Mouse (Mus musculus) left cerebral cortex, adult 2 months (tissue): Measurements from ENCODE around the gene Cdk6. TPM values are rescaled to one million over a fixed set of nuclear protein-coding genes. Genes with fewer than 3 reads are reported as not detected.

Experiments
- DNase-seq, 2 experiments: peaks; one replicate each; pipeline ENCODE4 v3.0.0; 2021 to 2022; ENCODE audit warnings: low spot score in 2 of 2, mixed read lengths in 1 of 2; ENCODE audit errors: extremely low spot score in 1 of 2
- H3K27ac ChIP-seq: fragments of 200-600 bp; 2 replicates; pipeline ENCODE4 v1.8.1; 2022
- H3K4me3 ChIP-seq: fragments of 200-600 bp; 2 replicates; pipeline ENCODE4 v1.8.1; 2022
- CTCF ChIP-seq: fragments of 200-600 bp; IDR thresholded peaks from 2 replicates; pipeline ENCODE4 v1.8.1; 2022; ENCODE audit warnings: antibody characterized with exemption, mild to moderate bottlenecking, moderate library complexity
- intact Hi-C: fragments of 180-260 bp; cut with DNase I; formaldehyde crosslinking; loops from one replicate; pipeline ENCODE4 v1.15.1; 2025
- total RNA-seq, 2 experiments: library from RNA; stranded (reverse); gene quantifications; 2 replicates each; pipeline ENCODE4 v1.2.3; 2021

Gene Cdk6
- total RNA-seq, 2 experiments from 2014 or later: 4.2 to 6.8 TPM

DNA sequence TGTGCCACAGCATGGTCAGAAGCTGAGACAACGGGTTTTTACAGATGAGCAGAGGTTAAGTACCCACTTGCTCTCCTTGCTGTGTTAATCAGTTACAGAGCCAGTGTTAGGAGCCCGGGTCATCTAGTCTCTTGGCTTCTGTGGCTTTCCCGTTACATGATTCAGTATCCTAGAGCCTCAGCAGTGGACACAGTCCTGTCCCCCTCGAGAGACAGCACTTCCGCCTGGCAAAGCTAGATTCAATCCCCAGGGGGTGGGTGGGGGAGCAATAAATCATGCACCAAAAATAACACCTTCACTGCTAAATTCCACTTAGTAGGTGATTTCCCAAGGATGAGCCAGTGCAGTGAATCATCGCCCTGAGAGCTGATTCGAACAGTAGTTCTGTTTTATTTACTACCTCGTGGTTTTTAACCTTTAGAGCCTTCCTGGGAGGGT, 160.3 kb downstream of the Cdk6 start:
- Histone ChIP-seq H3K27ac (no peak overlapping the region), H3K4me3 (no peak overlapping the region)
- intact Hi-C loops: no loop called here
- DNase-seq: no peak
- no peak for TF ChIP-seq CTCF

DNA sequence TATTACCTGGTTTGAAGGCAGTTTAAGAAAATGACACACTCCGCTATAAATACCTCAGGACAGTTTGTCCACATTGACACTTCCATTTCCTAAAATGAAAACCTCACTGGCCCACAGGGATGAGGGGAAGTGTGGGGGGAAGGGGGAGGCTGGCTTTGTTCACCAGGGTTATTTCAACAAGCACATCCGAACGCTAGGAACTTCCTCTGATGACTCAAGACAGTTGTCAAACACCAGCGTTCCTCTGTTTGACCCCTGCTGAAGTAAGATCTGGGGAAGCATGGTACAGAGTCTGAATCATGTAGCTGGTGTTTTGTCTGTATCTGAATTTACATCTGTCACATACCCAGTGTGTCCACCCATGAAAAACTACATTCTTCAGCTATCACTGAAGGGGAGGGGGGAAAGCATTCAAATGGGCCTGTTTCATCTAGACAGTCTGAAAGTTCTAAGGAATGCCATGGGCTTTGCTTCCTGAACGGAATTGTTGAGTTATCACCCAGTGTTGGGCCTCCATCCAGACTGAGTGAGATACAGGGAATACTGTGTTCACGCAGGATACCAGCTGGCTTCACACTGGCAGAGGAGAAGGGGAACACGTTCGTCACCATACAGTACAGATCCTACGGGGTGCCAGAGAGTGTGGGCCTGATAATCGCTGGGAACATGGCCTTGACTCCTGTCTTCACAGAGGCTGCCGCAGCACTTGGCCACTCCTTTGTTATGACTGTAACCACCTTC, 161.5 kb downstream of the Cdk6 start:
- TF ChIP-seq CTCF: no peak
- intact Hi-C loops: no loop called here
- H3K27ac ChIP-seq: no peak overlapping the region
- H3K4me3 ChIP-seq: no peak overlapping the region
- no peak for DNase-seq

DNA sequence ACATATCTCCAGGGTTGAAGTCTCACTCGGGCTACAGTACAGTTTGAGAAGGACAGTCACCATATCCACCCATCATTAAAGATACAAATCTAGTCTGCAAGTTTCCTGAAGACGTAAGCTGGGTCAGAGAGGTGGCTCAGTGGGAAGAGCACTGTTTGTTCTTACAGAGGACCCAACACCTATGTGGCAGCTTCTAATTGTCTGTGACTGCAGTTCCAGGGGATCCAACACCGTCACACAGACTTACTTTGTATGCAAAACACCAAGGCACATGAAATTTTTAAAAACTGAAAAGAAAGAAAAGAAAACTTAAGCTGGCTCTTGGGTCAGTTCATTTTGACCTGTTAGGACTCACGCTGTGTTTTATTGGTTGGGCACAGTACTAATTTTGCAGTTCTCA, 162.1 kb downstream of the Cdk6 start:
- DNase-seq: no peak
- Histone ChIP-seq H3K4me3 (no peak overlapping the region), H3K27ac (no peak overlapping the region)
- intact Hi-C loops: no loop called here
- no peak for TF ChIP-seq CTCF

DNA sequence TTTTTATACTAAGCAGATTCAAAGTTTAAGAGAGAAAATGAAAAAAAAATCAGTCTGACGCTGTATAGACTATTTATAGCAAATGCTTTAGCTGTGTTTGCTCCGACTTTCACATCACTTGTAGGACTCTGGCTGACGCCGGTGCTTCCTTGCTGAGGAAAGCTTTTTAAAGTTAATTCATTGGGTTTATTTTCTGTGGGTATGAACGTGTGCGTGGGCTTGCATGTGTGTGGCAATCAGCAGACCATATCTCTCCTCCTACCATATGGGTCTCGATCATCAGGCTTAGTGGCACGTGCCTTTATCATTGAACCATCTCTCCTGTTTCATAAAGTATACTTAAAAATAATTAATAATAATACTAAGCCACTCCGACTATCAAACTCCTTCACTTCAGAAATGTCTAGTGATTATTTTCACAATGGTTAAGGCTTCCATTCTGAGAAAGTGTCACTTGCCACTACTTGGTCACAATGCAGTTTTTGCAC, 162.6 kb downstream of the Cdk6 start:
- no peak for DNase-seq
- no peak overlapping the region for H3K4me3 ChIP-seq
- no peak for TF ChIP-seq CTCF
- no peak overlapping the region for H3K27ac ChIP-seq
- intact Hi-C loops: no loop called here

DNA sequence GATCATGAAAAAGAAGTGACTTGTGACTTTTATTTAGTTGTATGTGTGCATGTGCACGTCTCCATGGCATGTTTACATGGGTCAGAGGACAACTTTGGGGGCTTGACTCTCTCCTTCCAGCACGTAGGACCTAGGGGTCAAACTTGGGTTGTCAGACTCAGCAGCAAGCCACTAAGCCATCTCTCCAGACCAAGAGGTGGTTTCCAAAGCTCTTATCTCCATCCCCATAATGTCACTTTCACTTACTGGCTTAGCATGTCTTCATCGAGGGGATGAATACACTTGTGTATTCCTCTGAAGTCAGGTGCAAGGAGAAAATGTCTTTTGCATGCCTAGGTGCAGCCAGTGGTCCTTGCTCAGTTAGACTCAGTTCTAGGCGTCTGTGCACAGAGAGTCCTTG, 163.2 kb downstream of the Cdk6 start:
- no peak for TF ChIP-seq CTCF
- intact Hi-C loops: no loop called here
- no peak for DNase-seq
- H3K4me3 ChIP-seq: no peak overlapping the region
- H3K27ac ChIP-seq: no peak overlapping the region

DNA sequence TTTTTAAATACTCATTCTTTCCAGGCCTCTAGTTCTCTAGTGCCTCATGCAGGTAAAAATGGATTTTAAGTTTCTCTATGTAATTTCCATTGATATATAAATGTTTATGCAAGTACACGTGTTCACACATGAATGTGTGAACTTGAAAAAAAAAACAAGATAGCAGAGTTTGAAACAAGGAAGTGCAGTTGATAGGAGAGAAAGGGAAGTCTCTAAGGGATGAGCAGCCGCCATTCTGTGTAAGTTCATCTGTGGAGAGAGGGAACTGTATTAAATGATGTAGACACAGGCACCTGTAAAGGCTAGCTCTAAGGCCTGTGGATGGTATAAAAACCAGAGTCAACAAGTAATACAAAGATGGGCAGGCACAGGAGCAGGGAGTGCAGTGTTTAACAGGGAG, 164.3 kb downstream of the Cdk6 start:
- H3K4me3 ChIP-seq: no peak overlapping the region
- TF ChIP-seq CTCF: no peak
- no peak for DNase-seq
- H3K27ac ChIP-seq: no peak overlapping the region
- intact Hi-C loops: no loop called here

DNA sequence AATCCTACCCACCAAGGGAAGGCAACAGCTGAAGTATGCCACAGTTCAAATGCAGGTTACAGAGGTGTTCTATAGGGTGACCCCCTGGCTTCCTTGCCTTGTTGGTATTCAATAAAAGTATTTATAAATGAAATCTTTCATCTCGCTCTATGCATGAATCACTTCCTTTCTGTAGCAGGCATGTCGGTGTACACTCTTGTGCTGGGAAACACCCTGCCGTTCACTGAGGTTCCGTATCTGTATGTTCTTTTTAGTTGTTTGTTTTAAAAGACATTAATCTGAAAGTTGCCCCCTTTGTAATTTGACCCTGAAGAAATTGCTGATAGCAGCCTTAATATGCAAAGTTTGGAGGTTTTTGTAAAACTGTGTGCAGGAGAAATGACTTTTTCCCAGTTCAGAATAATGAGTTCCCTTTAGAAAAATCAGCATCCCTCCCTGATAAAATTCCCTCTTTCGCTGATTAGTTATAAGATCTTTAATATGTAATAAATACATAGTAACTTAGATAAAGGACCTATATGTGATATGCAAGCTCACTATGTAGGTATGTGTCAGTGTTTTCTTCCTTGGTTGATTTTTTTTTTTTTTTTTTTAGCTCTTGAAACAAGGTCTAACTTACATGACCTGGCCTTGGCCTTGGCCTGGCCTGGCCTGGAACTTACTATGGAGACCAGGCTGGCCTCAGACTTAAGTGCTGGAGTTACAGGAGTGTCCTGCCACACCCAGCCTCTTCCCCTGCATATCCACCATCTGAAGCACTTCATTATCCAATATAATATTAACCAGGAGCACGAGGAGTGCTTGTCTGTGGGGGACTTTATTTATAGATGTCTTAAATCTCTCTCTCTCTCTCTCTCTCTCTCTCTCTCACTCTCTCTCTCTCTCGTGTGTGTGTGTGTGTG, 167.4 kb downstream of the Cdk6 start:
- Histone ChIP-seq H3K27ac (no peak overlapping the region), H3K4me3 (no peak overlapping the region)
- DNase-seq: no peak
- intact Hi-C loops: no loop called here
- TF ChIP-seq CTCF: no peak

DNA sequence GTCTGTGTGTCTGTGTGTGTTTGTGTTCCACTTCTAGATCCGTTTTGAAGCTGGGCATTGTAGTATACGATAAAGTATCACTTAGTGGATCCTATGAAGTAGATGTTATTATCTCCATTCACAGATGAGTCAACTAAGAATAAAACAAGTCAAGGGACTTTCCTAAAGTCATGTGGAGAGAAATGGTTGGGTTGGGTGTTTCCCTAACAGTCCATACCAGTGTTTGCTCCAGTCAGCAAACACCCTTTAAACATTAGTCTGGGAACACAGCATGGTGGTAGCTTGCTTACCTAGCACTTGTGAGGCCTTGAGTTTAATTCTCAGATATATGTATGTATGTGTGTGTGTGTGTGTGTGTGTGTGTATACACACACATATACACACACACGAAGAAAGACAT, 168.2 kb downstream of the Cdk6 start:
- no peak overlapping the region for H3K4me3 ChIP-seq
- H3K27ac ChIP-seq: no peak overlapping the region
- DNase-seq: no peak
- no peak for TF ChIP-seq CTCF
- intact Hi-C loops: no loop called here

DNA sequence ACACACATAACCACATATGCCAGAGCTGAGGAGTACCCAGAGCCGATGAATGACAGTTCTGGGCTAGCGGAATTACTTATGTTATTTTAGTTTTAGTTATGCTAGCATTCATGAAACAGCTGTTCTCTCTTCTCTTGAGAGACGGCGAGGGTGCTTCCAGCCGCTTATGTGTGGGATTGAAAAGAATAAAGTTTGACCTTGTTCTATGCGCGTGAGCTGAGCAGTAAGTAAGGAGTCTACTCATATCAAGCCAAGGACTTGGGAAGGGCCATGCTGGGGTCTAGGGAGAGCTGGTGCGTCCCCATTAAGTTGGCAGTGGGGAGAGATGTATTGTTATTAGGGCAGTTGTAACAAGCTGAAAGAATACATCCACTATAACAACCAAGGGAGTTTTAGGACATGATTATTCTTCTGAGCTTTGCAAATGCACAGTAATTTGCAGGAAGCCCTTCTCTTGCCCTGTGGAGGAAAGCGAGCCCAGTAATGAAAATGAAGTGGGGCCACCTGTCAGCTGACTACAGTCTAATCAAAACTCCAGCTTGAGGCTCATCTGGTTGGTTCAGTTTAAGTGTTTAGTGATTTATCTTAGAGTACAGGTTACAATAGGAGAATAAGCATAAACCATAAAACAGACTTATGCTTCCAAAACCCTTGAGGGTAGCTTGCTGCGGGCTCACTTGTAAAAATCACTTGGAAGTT, 170.0 kb downstream of the Cdk6 start:
- intact Hi-C loops: no loop called here
- TF ChIP-seq CTCF: no peak
- no peak overlapping the region for H3K27ac ChIP-seq
- no peak for DNase-seq
- no peak overlapping the region for H3K4me3 ChIP-seq

DNA sequence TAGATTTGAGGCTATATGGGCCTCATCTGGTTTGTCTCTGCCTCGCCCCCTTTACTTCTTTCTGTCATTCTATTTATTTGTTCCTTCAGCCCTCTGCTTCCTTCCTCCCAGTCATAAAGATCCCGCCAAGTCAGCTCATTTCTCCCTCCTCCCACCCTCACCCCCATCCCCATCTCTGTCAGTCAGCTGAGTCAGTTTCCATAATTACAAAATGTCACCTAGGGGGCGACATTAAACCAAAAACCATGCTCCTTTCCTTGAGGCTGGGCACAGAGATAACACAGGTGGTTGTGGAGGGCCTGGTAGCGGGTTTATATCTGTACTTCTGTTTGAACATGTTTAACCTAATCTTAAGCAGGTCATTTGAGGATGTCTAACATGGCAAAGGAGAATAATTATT, 171.3 kb downstream of the Cdk6 start:
- Histone ChIP-seq H3K27ac (no peak overlapping the region), H3K4me3 (no peak overlapping the region)
- DNase-seq: no peak
- peak; percentile 11 for TF ChIP-seq CTCF
- intact Hi-C loops: no loop called here

DNA sequence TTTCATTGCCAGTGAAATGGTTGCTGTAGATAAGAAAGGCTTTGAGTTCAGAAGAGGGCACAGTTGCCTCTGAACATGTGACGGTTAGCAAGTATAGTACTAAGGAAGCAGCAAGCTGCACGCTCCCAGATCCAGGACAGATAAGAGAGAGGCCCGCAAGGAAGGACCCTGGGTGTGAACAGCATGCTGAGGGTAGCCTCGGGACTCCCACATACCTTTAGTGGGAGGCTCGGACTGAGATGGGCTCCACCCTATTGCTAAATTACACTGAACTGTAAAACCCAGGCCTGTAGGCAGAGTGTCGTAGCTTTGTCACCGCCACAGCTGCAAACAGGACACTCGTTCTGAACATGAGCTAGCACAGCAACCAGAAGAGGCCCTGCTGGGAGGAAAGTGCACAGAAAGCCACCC, 173.6 kb downstream of the Cdk6 start:
- intact Hi-C loops: loop anchor here (5.0 kb wide), 1 partner anchor 293 kb away; no protein-coding TSS in a partner anchor
- Histone ChIP-seq H3K4me3 (no peak overlapping the region), H3K27ac (no peak overlapping the region)
- no peak for TF ChIP-seq CTCF
- no peak for DNase-seq

DNA sequence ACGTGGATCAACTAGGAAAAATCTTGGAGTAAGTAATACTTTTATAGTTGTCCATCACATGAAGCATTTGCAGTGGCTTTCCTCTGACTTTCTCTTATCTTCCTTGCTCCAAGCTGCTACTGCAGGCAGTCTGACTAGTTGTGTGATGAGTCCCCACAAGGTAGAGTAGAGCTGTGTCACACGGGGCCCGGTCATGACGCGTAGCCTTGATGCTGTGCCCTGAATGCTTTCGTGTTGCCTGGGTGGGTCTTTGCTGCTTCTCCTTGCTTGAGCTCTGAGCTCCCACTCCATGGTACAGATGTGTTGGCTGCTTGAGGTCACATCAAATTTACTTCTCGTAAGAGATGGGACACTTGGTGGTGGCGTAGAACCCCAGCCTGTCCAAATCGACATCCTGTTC, 174.2 kb downstream of the Cdk6 start:
- Histone ChIP-seq H3K27ac (no peak overlapping the region), H3K4me3 (no peak overlapping the region)
- no peak for TF ChIP-seq CTCF
- no peak for DNase-seq
- intact Hi-C loops: loop anchor here (5.0 kb wide), 1 partner anchor 293 kb away; no protein-coding TSS in a partner anchor
